Mouse (Mus musculus) midbrain, embryonic 10.5 days (tissue): ENCODE data around the gene Tbc1d14. TPM values are rescaled to one million over a fixed set of nuclear protein-coding genes. Genes with fewer than 3 reads are reported as not detected.

ENCODE experiments used
- polyA plus RNA-seq: library from polyadenylated mRNA; unstranded; fragments of >200 nt; fragmentation: Nextera tagmentation; extraction: Ambion mirVana; gene quantifications from 2 replicates; pipeline ENCODE4 v1.2.1, GENCODE M21; 2016

Tbc1d14 gene
- polyA plus RNA-seq, 1 experiment from 2014 or later: 35.2 TPM

Other genes starting within 250 kb of the Tbc1d14 start
- 9.0 and 10.8 TPM in 2 replicates for gene Sorcs2, start 195.1 kb downstream of the Tbc1d14 start, polyA plus RNA-seq
- 57.4 and 63.7 TPM in 2 replicates for gene Grpel1, start 128.3 kb downstream of the Tbc1d14 start, polyA plus RNA-seq
- gene Tada2b, start 109.0 kb downstream of the Tbc1d14 start, polyA plus RNA-seq: 2.0 and 2.3 TPM in 2 replicates
- 4.3 and 5.0 TPM in 2 replicates for gene Ccdc96, start 108.7 kb downstream of the Tbc1d14 start, polyA plus RNA-seq
- 23.7 and 29.3 TPM in 2 replicates for gene D5Ertd579e, start 102.7 kb upstream of the Tbc1d14 start, polyA plus RNA-seq
- gene Bloc1s4, start 155.4 kb upstream of the Tbc1d14 start, polyA plus RNA-seq: 21.1 and 23.5 TPM in 2 replicates
- 443 and 463 TPM in 2 replicates for gene Mrfap1, start 203.5 kb upstream of the Tbc1d14 start, polyA plus RNA-seq
- 15.4 and 16.2 TPM in 2 replicates for gene Man2b2, start 237.4 kb upstream of the Tbc1d14 start, polyA plus RNA-seq